Mouse (Mus musculus) left cerebral cortex, adult 8-10 months (tissue): ENCODE results near the gene Ppp1cc. TPM values are rescaled to one million over a fixed set of nuclear protein-coding genes. Genes with fewer than 3 reads are reported as not detected.
"Not testable (repeated sequence)": the region's sequence is repeated elsewhere in the genome, so short reads cannot be mapped to it uniquely, and the experiment has no call there.

Experiments
- DNase-seq, 2 experiments: peaks; one replicate each; pipeline ENCODE4 v3.0.0; 2022; ENCODE audit warnings: low spot score in 2 of 2
- total RNA-seq, 4 experiments: library from RNA; stranded (reverse); gene quantifications; 2 replicates each; pipeline ENCODE4 v1.2.4; 2022

The Ppp1cc gene
- total RNA-seq, 4 experiments from 2014 or later: 197 to 231 (median 211) TPM

- DNase-seq: no peak
Observed at GRCm38 (mm10) chr5:122136508-122137408, 21.3 kb upstream of the Ppp1cc start.

GRCm38 (mm10) chr5:122138856-122139255, 19.2 kb upstream of the Ppp1cc start:
- no peak for DNase-seq

DNA sequence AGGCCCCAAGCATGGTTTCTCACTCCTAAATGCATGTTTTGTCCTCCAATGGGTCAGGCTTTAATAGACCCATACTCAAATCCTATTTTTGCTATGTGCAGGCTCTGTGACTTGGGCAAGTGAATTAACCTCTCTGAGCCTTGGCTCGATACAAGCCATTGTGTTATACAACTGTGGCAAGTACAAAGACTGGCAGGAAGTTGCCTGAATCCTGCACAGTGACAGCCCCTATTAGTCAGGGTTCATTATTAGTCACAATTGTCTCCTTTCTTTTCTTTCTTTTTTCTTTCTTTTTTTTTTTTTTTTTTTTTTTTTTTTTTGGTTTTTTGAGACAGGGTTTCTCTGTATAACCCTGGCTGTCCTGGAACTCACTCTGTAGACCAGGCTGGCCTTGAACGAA, 18.3 kb upstream of the Ppp1cc start:
- not testable (repeated sequence) for DNase-seq

DNA sequence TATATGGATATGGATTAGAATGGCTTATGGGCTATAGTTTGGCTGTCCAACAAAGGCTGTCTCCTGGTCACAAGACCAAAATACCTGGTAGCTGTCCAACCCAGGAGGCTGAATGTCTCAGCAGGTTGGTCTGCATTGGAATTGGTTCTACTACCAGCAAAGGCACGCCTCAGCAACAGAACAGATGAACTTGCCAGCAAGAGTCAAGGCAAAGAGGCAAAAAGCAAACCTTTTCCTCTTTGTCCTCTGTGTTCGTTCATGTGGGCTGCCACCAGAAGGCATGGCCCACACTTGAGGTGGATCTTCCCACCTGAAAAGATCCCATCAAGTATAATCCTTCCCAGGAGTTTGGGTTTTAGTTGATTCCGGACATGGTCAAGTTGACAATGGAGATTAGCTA, 17.4 kb upstream of the Ppp1cc start, which contains the start of gene Ccdc63:
Gene Ccdc63, minus strand, starts transcription at position 101 of the 400 bp plus-strand sequence.
- no peak for DNase-seq

- no peak for DNase-seq
Observed at GRCm38 (mm10) chr5:122142230-122142992, 15.7 kb upstream of the Ppp1cc start.

- peak in 1 of 2 experiments; percentile 55 for DNase-seq
Observed at GRCm38 (mm10) chr5:122143543-122143942, 14.5 kb upstream of the Ppp1cc start.

- no peak for DNase-seq
Observed at GRCm38 (mm10) chr5:122144825-122145224, 13.3 kb upstream of the Ppp1cc start.

DNA sequence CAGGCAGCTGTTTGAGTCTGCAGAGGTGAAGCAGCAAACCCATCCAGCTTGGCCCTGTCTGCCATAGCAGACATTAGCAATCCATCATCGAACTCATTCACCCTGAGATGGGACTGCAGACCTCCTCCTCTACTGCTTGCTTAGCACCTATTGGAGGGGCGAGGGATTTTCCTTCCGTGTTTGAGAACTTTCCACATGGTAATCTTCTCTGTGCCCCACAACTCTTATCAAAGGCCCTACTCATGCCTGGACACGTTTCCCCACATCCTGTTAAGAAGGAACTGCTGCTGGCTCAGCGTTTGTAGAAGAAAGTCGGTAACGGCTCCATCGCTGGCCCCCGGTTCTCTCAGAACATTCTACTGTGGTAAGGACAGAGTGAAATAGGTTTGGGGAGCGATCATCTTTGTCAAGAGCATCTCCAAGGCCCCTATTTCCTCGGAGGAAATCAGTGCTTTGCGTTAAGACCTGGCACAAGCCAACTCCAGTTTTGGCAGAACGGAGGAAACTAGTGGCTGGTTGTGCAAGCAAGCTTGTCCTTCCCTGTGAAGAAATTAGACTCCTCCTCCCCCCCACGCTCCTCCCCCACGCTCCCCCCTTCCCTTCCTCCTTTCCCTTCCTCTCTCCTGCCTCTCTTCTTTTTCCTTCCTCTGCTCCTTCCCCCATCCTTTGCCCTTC, 12.6 kb upstream of the Ppp1cc start:
- no peak for DNase-seq

DNA sequence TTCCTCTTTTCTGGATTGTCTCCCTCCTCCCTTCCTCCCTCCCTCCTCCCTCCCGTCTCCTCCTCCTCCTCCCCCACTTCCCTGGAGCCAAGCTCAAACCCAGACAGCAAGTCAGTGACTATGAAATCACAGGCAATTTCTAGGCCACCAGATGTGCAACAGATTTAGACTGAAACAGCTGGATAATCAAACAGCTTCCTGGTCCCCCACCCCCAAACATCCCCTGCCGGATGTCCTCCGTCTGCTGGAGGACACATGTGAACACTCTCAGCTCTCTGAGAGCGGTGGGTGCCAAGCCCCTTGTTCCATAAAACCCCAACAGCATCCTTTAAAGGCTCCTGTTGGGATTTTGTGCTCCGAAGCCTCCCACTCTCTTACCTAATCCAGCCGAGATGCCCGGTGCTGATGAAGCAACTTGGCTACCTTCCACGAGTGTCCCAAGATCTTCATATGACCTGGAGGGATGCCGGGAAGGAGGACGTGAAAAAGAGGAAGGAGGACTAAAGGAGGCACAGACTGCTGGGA, 12.0 kb upstream of the Ppp1cc start:
- no peak for DNase-seq

DNA sequence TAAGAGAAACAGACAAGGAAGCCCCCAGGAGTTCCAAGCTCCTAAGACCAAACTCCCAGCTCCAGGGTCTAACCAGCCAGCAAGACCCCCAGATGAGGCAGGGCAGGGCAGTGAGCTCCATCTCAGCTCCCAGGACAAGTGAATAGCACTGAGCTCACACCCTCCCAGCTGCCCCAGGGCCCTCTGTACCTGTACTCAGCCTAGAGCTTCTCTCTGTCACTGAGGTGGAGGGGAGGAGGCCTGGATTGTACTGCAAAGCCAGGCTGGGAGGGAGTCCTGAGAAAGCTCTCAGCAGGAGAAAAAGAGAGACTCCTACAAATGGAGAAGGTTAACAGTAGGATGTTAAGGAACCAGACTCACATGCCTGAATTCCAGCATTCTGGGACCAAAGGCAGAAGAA, 11.5 kb upstream of the Ppp1cc start:
- no peak for DNase-seq

DNA sequence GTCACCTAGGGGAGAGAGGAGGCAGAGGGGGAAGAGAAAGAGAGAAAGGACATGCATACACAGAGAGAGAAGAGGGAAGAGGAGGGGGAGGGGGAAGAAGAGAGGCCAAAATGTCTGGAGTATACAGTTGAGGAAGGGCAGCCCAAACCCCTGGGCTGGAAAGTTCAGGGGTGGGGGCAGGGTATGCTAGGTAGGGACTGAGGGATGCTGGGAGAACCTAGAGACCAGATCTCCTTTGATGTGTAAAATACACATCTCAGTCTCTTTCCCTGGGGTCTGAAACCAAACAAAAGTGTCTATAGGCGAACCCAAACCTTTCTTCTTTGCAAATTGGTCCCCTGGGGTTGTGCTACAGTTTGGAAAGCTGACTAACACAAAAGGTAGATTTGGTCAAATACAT, 10.0 kb upstream of the Ppp1cc start:
- no peak for DNase-seq

DNA sequence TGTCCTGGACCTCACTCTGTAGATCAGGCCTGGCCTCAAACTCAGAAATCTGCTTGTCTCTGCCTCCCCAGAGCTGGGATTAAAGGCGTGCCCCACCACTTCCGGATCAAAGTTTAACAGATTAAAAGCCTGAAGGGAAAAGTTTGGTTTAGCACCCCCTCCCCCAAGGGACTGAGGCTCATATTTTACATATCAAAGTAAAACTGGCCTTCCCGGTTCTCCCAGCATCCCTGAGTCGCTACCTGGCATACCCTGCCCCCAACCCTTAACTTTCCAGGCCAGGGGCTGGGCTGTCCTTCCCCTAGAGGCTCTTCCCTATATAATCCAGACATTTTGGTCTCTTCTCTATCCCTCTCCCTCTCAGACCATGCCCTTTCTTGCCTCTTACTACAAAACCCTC, 8.8 kb upstream of the Ppp1cc start:
- no peak for DNase-seq

GRCm38 (mm10) chr5:122152508-122152907, 5.6 kb upstream of the Ppp1cc start:
- not testable (repeated sequence) for DNase-seq

- no peak for DNase-seq
Observed at GRCm38 (mm10) chr5:122154006-122154405, 4.1 kb upstream of the Ppp1cc start.

- DNase-seq: no peak
Observed at GRCm38 (mm10) chr5:122154782-122155181, 3.3 kb upstream of the Ppp1cc start.

DNA sequence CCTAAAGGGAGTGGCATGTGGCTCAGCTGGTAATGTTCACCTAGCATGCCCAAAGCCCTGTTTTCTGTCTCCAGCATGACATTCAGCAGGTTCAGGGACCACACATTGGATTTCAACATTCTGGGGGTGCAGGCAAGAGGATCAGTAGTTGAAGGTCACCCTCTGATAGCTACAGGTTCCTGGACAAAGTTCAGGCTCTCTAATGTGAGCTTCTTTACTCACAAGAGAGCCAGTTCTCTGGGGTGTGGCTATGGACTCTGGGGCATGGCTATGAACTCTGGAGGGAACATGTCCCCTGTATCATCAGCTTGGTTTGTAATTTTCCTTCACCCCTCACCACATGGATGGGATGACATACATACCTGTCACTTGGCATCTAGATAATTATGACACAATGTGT, 2.5 kb upstream of the Ppp1cc start:
- DNase-seq: no peak

DNA sequence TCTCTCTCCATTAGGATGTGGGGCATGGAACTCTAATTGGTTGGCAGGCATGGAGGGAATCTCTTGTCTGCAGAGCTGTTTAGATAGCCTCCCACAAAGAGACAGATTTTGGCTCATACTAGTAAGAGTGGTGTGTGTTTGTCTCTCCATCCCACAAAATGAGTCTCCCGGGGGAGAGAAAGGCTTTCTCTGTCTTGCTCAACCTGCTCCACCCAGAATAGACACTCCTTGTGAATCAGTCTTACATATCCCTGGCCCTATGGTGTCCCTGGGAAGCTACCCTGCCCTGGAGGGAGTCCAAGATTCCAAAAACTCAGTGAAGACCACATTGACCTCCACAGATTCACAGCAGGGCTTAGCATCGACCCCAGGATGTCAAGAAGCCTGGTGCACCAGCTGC, 1.6 kb upstream of the Ppp1cc start:
- no peak for DNase-seq

DNA sequence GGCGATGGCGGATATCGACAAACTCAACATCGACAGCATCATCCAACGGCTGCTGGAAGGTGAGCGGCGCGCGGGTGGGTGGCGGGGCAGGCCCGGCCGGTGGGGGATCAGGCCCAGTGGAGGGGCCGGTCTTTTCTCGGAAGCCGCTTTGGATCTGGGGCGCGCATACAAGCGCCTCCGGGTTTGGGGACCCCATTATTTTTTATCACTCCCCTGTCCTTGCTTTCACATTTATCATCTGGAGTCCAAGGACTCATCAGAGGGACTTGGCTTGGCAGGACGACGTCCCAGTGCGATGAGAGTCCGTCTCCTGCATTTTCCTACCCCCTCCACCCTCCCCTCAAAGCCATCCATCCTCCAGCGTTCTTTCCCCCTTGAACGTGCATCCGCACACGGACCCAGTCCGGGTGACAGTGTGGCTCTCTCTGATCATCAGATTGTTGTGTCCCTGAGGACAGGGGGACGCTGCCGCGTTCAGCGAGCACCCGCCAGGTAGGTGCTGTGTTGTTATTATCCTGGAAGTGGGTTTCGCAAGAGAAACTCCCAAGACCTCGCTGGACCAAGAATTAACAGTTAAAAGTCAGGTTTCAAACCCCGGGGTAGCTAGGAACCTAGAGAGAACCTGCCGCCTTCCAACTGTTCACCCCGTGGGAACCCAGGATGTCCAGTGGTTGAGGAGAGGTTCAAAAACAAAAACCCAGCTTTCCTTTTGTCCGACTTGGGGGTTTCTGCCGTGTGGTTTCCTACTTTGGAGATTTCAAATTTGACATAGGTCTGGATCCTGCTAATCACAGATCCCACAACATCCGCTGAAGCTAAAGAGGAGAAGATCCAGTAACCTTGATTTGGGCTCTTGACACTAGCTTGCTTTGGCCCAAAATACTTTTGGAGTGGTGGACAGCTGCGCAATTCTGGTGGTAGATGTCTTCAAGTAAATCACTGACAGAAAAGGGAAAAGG, 758 bp downstream of the Ppp1cc start:
- DNase-seq: no peak

GRCm38 (mm10) chr5:122163194-122163593, 5.1 kb downstream of the Ppp1cc start:
- no peak for DNase-seq

- no peak for DNase-seq
Observed at GRCm38 (mm10) chr5:122164011-122164410, 5.9 kb downstream of the Ppp1cc start.
